Mouse (Mus musculus) lung, postnatal 25 days (tissue): ENCODE measurements at regions not wholly inside any gene's neighbourhood (a gene's known extent, or its start where the extent isn't known, plus 50 kb on each side); places are given as distances from the start of the nearest gene placed in this dataset.
"Not testable (repeated sequence)": the region's sequence is repeated elsewhere in the genome, so short reads cannot be mapped to it uniquely, and the experiment has no call there.

ENCODE experiments used
- DNase-seq: peaks from one replicate; pipeline ENCODE4 v3.0.0; 2022; ENCODE audit warnings: low spot score

GRCm38 (mm10) chr14:71113198-71113597, 513.6 kb upstream of the Fam160b2 start:
- no peak for DNase-seq

GRCm38 (mm10) chr14:71104617-71105016, 505.0 kb upstream of the Fam160b2 start:
- DNase-seq: no peak

DNA sequence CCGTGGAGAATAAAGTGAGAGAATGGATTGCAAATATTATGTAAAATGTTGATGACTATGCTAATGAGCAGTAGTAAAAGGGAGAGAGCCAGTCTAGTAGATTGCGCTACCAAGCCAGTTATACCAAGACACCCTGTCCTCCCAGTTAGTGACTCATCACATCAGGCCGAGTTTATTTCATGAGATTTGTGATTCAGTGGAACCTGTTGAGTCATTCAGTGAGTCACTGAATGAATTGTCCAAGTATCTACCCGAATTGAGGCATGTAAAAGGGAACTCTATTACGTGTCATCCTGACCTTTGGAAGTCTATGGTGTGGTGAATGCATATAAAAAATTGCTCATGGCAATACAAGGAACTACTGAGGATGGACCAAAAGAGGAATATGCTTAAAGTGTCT, 504.3 kb upstream of the Fam160b2 start:
- no peak for DNase-seq

GRCm38 (mm10) chr14:71095661-71096422, 496.2 kb upstream of the Fam160b2 start:
- DNase-seq: no peak

DNA sequence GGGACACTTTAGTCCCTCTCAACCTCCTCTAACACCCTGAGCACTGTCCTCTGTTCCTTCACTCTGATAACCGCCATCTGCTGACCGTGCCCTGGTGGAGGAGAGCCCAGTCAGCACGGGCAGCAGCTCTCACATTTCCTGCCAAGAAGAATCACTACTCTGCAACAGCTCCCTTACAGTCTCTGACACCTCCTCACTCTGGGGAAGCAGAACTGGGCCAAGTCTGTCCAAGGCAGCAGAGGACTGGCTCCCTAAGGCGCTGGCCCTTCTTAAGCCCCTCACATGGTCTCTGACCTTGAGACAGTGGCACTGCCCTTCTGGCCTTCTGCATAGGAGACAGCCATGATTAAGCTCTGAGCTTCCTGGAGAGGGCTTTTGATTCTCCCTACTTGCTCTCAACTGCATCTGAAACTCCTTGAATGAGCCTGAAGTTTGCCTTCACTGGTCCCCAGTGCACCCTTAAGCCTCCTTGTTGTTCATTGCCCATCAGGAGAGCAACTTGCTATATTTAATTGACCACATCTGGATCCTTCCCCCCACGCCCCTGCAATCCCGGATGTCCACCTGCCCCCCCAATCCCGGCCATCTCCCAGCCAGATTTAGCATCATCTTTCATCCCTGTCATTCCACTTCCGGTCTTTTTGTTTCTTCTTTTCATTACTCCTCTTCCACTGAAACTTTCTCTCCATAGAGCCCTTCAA, 493.1 kb upstream of the Fam160b2 start:
- DNase-seq: peak; percentile 21

GRCm38 (mm10) chr14:71085721-71086120, 486.1 kb upstream of the Fam160b2 start:
- no peak for DNase-seq

DNA sequence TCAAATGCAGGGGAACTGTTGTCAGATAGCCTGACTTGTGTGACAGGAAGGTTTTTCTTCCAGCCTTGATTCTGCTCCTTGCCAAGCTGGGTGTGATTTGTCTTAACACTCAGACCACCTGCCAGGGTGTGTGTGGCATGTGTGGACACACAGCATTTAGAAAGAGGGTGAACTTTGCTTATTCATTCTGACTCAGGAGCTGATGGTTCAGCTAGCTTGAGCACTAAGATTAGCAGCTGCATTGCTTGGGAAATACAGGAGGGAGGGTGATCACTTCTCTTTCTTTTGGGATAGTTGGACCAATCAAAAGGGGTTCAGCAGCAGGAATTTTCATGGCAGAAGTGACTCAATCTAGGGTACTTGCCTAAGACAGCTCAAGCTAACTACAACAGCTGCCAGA, 482.7 kb upstream of the Fam160b2 start:
- DNase-seq: no peak

GRCm38 (mm10) chr14:71075671-71076070, 476.0 kb upstream of the Fam160b2 start:
- DNase-seq: no peak

GRCm38 (mm10) chr14:71074019-71074418, 474.4 kb upstream of the Fam160b2 start:
- no peak for DNase-seq

DNA sequence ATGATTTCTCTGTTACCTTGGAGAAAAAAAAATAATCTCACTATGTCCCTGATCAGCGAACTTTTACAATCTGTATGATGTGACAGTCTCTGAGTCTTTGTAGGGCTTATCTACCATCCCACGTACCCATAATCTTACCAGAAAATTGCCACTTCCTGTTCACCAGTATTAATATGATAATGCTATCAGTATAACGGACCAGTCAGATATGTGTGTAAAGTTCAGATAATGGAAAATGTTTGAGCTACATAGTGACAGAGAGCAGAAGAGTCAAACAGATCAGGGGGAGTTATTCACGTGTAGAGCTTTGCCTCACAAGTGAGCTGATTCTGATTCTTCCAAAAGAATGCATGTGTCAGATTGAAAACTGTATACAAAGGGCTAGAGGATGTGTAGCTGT, 466.0 kb upstream of the Fam160b2 start:
- no peak for DNase-seq

GRCm38 (mm10) chr14:71056601-71057000, 457.0 kb upstream of the Fam160b2 start:
- no peak for DNase-seq

DNA sequence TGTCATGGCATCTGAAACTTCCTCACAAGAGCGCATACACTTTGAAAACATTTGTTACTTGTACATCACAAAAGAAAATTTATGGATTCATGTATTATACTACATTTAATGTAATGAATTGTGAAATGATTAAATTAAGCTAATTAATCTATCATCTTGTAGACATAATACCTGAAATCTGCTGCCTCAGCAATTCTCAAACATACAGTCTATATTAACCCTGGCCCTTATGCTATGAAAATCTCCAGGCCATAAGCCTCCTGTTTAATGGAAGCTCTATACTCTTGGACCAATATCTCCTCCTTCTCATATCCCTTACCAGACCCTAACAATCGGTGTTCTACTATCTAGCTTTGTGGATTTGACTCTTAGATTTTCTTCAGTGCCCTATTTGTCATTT, 455.8 kb upstream of the Fam160b2 start:
- DNase-seq: no peak

GRCm38 (mm10) chr14:71053788-71054641, 454.4 kb upstream of the Fam160b2 start:
- DNase-seq: no peak

DNA sequence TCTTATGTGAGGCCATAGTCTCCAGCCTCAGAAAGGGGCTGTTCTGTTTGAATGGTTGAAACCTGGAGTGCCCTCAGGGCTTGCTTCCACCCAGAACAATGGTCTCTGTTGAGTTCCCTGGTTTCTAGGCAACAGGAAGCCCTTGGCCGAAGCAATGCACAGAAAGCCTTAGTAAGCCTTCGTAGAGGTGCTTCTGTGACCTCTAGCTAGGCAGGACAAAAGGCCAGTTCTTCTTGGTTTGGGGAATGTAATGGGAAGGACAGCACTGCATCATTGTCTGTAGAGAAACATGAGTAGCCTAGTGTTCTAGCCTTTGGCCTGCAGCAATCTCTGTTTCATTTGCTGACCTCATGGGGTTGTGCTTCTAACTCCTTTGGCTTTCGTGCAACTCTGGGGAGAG, 447.5 kb upstream of the Fam160b2 start:
- no peak for DNase-seq

DNA sequence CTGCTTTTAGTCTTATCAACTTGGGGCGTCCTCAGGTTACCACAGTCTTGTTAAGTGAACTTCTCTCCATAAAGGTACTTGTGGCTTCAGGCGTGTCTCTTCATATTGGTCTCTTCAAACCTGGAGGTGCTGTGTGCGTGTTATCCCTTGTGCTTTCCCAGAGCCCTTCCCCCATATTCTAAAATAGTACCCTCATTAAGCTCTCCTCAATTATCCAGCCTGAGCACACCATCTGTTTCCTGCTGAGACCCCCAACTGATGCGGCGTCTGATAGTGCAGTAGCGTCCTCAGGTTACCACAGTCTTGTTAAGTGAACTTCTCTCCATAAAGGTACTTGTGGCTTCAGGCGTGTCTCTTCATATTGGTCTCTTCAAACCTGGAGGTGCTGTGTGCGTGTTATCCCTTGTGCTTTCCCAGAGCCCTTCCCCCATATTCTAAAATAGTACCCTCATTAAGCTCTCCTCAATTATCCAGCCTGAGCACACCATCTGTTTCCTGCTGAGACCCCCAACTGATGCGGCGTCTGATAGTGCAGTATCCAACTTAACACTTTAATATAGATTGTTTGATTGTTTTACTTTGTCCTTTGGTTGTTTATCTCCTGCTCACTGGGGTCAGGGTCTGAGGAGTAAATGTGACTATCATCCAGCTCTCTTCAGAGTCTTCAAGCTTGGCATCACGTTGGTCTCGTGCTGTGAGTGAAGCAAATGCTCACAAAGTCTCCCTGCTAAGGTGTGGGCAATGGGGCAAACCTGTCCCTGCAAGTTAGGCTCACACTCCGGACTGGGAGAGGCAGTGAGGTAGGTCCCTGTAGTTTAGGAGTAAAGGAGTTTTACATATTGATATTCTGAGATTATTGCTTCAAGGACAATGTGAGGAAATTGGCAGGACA, 444.5 kb upstream of the Fam160b2 start:
- not testable (repeated sequence) for DNase-seq

- no peak for DNase-seq
These were observed 437.0 kb upstream of the Fam160b2 start for GRCm38 (mm10) chr14:71036620-71037019.

DNA sequence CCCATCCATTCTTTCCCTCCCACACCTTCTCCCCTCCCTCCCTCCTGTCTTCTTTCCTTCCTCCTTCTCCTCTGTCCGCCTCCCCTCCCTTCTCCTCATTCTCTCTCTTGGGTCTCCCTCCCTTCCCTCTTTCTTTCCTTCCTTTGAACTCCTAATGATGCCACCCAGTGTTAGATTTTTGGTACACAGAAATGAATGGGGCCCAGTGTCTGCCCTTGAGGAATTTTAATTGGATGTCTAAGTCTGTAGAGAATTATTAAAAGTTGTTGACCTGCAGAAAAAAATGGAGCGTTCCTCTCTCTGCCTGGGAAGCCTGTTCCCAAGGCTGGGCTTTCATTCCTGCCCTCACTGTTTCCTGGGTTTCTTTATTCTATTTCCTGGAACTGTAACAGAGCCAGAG, 434.0 kb upstream of the Fam160b2 start:
- no peak for DNase-seq

GRCm38 (mm10) chr14:71030164-71030880, 430.7 kb upstream of the Fam160b2 start:
- DNase-seq: peak; percentile 15
